Mouse (Mus musculus): ENCODE data around the gene Mast4. TPM values are rescaled to one million over a fixed set of nuclear protein-coding genes. Genes with fewer than 3 reads are reported as not detected.

The Mast4 gene
- polyA plus RNA-seq, 1 experiment from 2014 or later = 31.0 TPM

DNA sequence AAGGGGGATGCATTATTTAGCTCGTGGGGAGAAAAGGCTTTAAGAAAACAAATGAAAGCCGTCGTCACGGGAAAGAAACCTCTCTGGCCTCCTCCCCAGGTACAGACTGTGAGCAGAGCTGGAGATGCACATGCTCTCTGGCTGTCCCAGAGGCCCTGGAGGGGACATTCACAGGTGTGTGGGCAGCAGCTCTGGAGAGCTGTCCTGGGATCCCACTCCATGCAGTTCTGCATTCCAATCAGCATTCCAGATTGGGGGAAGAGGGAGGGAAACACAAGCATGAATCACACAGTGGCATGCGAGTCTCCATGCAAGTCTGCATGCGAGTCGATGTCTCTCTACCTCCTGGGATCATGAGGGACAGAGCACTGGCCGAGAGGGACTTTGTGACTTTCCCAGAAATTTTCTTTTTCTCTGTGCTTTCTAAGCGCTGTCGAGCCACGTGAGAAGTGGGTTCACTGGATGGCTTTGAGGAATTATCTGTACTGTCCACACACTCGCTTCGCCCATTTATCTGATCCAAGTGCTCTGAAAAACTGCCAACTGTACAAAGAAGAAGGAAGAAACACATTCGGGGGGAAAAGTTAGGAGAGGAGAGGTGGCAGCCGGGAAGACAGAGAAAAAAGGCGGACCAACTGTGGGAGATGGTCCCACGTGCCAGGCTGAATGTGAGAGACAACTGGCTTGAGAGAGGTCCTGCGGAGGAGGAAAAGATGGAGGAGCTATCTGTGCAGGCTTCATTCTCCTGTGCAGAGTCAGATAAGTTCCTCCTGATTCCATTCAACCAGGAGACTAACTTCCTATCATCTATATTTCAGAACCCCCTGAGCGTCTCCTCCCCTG lies 580.4 kb downstream of the Mast4 start:
- no peak overlapping the region for H3K9ac ChIP-seq (ENCODE audit: low read depth, low read length)
- ATAC-seq (ENCODE audit: low FRiP score, low TSS enrichment) = no peak
- no peak overlapping the region for H3K4me3 ChIP-seq (ENCODE audit: low read length)
- WGBS = 81% methylated on average over 19 of the region's 19 CpGs
- no peak overlapping the region for H3K4me2 ChIP-seq (replicated peaks; ENCODE audit: low read depth, low read length)
- peaks cover 40% of the 10 kb centered on the region for H3K36me3 ChIP-seq (ENCODE audit: control insufficient read depth, insufficient read depth, low read length)
- no peak overlapping the region for H3K27ac ChIP-seq (ENCODE audit: low read depth, low read length)
- no peaks in the 10 kb centered on the region for H3K9me3 ChIP-seq (ENCODE audit: control insufficient read depth, low read length)
- H3K4me1 ChIP-seq (ENCODE audit: control insufficient read depth, insufficient read depth, low read length) = no peaks in the 10 kb centered on the region
- H3K27me3 ChIP-seq (ENCODE audit: control insufficient read depth, insufficient read depth, low read length) = no peaks in the 10 kb centered on the region

DNA sequence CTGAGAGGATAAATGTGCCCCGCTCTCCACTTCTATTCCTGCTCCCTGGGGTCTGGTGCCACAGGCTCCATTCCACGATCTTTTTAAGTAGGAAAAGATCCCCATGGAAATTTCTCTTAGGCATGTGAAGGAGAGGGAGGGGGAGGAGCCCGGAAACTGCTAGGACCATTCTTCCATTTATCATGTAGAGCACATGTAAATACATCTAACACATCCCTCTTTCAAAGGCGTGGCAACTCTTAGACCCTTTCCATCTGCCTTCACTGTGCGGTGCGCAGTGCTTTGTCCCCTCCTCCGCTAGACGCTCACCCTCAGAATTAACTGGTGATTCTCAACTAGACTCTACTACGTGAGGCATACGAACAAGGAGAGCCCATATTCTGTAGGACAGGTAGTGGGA lies 584.4 kb downstream of the Mast4 start:
- Histone ChIP-seq H3K36me3 (ENCODE audit: control insufficient read depth, insufficient read depth, low read length) (peaks cover 43% of the 10 kb centered on the region), H3K27ac (ENCODE audit: low read depth, low read length) (no peak overlapping the region), H3K4me1 (ENCODE audit: control insufficient read depth, insufficient read depth, low read length) (no peaks in the 10 kb centered on the region), H3K4me3 (ENCODE audit: low read length) (no peak overlapping the region), H3K9ac (ENCODE audit: low read depth, low read length) (no peak overlapping the region), H3K27me3 (ENCODE audit: control insufficient read depth, insufficient read depth, low read length) (no peaks in the 10 kb centered on the region), H3K9me3 (ENCODE audit: control insufficient read depth, low read length) (no peaks in the 10 kb centered on the region), H3K4me2 (replicated peaks; ENCODE audit: low read depth, low read length) (no peak overlapping the region)
- WGBS = 88% methylated on average over 10 of the region's 10 CpGs
- no peak for ATAC-seq (ENCODE audit: low FRiP score, low TSS enrichment)

DNA sequence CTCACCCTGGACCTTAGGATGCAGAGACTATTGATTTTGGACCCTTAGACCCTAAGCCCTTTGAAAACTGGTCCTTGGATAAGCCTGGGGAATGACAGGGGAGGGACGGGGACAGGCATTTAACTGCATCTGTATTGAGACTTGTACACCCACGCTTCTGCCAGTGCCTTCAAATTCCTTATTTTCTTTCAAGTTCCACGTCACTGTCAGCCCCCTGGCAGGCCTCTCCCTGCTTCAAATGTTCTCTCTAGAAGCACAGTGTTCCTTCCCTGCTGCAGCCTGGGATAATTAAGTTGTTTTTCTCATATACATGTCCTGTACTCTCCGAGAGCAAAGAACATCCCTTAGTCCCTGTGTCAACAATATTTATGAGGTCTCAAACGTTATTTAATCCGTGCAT lies 585.1 kb downstream of the Mast4 start:
- H3K4me2 ChIP-seq (replicated peaks; ENCODE audit: low read depth, low read length) = no peak overlapping the region
- no peak for ATAC-seq (ENCODE audit: low FRiP score, low TSS enrichment)
- H3K36me3 ChIP-seq (ENCODE audit: control insufficient read depth, insufficient read depth, low read length) = peaks cover 43% of the 10 kb centered on the region
- H3K4me3 ChIP-seq (ENCODE audit: low read length) = no peak overlapping the region
- no peaks in the 10 kb centered on the region for H3K9me3 ChIP-seq (ENCODE audit: control insufficient read depth, low read length)
- WGBS = 43% methylated on average over 6 of the region's 6 CpGs
- no peaks in the 10 kb centered on the region for H3K27me3 ChIP-seq (ENCODE audit: control insufficient read depth, insufficient read depth, low read length)
- no peaks in the 10 kb centered on the region for H3K4me1 ChIP-seq (ENCODE audit: control insufficient read depth, insufficient read depth, low read length)
- H3K9ac ChIP-seq (ENCODE audit: low read depth, low read length) = no peak overlapping the region
- no peak overlapping the region for H3K27ac ChIP-seq (ENCODE audit: low read depth, low read length)

DNA sequence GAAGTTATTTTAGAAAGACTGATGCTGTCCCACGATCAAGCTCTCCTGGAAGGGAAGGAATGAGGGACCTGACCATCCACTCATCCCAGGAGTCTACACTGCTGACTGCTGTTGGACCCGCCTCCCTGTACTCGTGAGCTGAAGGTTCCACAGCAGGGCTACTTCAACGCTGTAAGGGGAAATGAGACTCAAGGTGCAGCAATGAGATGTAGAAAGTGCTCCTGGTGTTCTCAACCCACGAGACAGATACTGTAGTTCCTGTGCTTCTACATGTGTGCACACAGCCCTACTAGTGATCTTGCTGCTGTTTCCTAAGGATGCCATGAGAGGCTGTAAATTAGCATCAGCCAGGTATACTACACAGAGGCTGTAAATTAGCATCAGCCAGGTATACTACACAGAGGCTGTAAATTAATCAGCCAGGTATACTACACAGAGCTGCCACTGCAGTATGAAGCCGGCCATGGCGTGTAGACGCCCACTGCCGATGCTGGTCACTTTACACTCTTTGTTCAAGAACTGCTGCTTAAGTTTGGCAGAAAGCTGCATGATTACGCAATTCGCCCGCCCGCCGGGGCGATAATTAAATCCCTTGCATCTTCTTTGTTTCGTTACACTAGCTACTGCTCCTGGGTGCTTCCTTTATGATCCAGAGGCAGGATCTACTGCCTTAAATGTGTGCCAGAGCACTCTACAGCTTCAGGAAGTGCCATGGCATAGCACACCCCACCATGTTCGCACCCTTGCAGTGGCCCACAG lies 587.3 kb downstream of the Mast4 start:
- no peak overlapping the region for H3K4me2 ChIP-seq (replicated peaks; ENCODE audit: low read depth, low read length)
- no peaks in the 10 kb centered on the region for H3K4me1 ChIP-seq (ENCODE audit: control insufficient read depth, insufficient read depth, low read length)
- H3K27ac ChIP-seq (ENCODE audit: low read depth, low read length) = no peak overlapping the region
- no peaks in the 10 kb centered on the region for H3K27me3 ChIP-seq (ENCODE audit: control insufficient read depth, insufficient read depth, low read length)
- H3K36me3 ChIP-seq (ENCODE audit: control insufficient read depth, insufficient read depth, low read length) = peaks cover 39% of the 10 kb centered on the region
- H3K4me3 ChIP-seq (ENCODE audit: low read length) = no peak overlapping the region
- ATAC-seq (ENCODE audit: low FRiP score, low TSS enrichment) = no peak
- H3K9me3 ChIP-seq (ENCODE audit: control insufficient read depth, low read length) = no peaks in the 10 kb centered on the region
- no peak overlapping the region for H3K9ac ChIP-seq (ENCODE audit: low read depth, low read length)
- 91% methylated on average over 17 of the region's 17 CpGs for WGBS

DNA sequence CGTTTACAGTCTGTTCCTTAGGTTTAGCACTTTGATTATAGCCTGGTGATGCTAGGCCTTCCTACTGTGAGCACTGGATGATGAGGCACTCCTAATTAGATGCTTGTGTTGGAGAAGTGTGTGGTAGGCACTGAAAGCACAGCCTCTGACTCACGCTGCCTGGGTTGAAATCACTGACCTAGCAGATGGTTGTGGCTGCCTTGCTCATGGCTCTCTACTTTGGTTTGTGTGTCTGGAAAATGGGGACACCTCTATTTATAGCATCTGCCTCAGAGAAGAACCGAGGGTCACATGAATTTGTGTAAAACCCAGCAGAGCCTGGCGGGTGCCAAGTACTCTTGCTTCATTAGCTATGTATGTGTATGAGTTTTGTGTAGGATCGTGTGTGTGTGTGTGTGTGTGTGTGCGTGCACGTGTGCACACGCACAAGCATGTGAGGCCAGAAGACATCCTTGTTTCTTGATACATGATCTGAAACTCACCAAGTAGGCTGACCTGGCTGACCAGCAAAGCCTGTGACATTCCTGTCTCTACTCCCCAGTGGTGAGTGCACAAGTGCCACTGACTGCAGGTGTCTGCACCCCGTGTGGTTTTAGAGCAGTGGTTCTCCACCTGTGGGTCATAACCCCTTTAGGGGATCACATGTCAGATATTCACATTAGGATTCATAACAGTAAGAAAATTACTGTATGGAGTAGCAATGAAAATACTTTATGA lies 588.5 kb downstream of the Mast4 start:
- peaks cover 39% of the 10 kb centered on the region for H3K36me3 ChIP-seq (ENCODE audit: control insufficient read depth, insufficient read depth, low read length)
- WGBS = 89% methylated on average over 9 of the region's 9 CpGs
- no peak overlapping the region for H3K4me3 ChIP-seq (ENCODE audit: low read length)
- no peak overlapping the region for H3K4me2 ChIP-seq (replicated peaks; ENCODE audit: low read depth, low read length)
- H3K4me1 ChIP-seq (ENCODE audit: control insufficient read depth, insufficient read depth, low read length) = no peaks in the 10 kb centered on the region
- no peak overlapping the region for H3K9ac ChIP-seq (ENCODE audit: low read depth, low read length)
- no peaks in the 10 kb centered on the region for H3K9me3 ChIP-seq (ENCODE audit: control insufficient read depth, low read length)
- no peak overlapping the region for H3K27ac ChIP-seq (ENCODE audit: low read depth, low read length)
- no peaks in the 10 kb centered on the region for H3K27me3 ChIP-seq (ENCODE audit: control insufficient read depth, insufficient read depth, low read length)
- no peak for ATAC-seq (ENCODE audit: low FRiP score, low TSS enrichment)

DNA sequence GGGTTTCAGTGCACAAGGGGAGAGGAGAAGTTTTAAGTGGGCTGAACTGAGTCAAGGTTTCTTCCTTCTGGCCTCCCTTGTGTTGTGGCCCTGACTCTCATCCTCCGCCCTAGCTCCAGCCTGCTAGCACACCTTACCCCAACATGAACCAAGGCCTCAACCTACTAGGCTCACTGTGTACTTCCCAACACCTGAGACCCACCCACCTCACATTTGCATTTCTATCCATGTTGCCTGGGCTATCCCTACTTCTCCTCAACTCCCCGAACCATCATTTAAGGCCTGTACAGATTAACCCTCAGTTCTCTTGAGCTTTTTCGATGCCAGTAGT lies 589.1 kb downstream of the Mast4 start:
- peaks cover 39% of the 10 kb centered on the region for H3K36me3 ChIP-seq (ENCODE audit: control insufficient read depth, insufficient read depth, low read length)
- no peak for ATAC-seq (ENCODE audit: low FRiP score, low TSS enrichment)

DNA sequence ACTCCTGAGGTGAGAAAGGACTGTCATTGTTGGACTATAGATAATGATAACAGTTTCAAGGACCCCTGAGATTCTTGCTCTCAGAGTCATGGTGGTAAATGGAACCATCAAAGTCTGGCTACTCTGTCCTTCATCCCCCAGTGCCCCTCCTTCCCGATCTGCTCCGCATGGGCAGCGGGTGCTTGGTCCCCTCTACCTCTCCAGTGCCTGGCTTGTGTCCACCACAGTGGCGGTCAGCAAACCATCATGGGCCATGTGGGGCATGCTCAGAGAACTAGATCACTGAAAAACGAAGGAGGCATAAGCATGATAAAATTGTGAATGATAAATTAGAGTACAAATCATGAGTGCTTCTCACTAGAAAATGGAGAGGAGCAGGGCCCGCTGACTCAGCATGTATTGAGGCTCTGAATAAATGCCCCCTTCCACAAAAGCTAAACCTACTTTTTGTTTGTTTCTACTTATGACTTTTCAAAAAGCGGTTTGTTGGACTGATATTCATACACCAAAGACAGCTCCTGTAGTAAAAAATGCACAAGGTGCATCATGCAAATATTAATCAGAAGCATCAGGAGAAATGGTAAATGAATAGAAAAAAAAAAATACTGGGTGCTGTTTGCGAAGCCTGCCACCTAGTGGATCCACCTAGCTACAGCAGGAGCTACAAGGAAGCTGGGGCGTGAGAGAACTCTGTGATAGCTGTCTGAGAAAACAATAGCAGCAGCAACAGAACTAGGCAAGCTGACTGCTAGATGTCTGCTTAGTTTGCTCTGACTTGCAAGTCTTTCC lies 589.6 kb downstream of the Mast4 start:
- Histone ChIP-seq H3K9ac (ENCODE audit: low read depth, low read length) (no peak overlapping the region), H3K4me3 (ENCODE audit: low read length) (no peak overlapping the region), H3K27me3 (ENCODE audit: control insufficient read depth, insufficient read depth, low read length) (no peaks in the 10 kb centered on the region), H3K4me2 (replicated peaks; ENCODE audit: low read depth, low read length) (no peak overlapping the region), H3K9me3 (ENCODE audit: control insufficient read depth, low read length) (no peaks in the 10 kb centered on the region), H3K4me1 (ENCODE audit: control insufficient read depth, insufficient read depth, low read length) (no peaks in the 10 kb centered on the region), H3K36me3 (ENCODE audit: control insufficient read depth, insufficient read depth, low read length) (peaks cover 37% of the 10 kb centered on the region), H3K27ac (ENCODE audit: low read depth, low read length) (no peak overlapping the region)
- 65% methylated on average over 9 of the region's 9 CpGs for WGBS
- ATAC-seq (ENCODE audit: low FRiP score, low TSS enrichment) = no peak

More for the DNA sequence above, 589.1 kb downstream of the Mast4 start:
- Histone ChIP-seq H3K27me3 (ENCODE audit: control insufficient read depth, insufficient read depth, low read length) (no peaks in the 10 kb centered on the region), H3K27ac (ENCODE audit: low read depth, low read length) (no peak overlapping the region), H3K9me3 (ENCODE audit: control insufficient read depth, low read length) (no peaks in the 10 kb centered on the region), H3K4me2 (replicated peaks; ENCODE audit: low read depth, low read length) (no peak overlapping the region), H3K9ac (ENCODE audit: low read depth, low read length) (no peak overlapping the region), H3K4me3 (ENCODE audit: low read length) (no peak overlapping the region), H3K4me1 (ENCODE audit: control insufficient read depth, insufficient read depth, low read length) (no peaks in the 10 kb centered on the region)
- 97% methylated on average over 3 of the region's 3 CpGs for WGBS

DNA sequence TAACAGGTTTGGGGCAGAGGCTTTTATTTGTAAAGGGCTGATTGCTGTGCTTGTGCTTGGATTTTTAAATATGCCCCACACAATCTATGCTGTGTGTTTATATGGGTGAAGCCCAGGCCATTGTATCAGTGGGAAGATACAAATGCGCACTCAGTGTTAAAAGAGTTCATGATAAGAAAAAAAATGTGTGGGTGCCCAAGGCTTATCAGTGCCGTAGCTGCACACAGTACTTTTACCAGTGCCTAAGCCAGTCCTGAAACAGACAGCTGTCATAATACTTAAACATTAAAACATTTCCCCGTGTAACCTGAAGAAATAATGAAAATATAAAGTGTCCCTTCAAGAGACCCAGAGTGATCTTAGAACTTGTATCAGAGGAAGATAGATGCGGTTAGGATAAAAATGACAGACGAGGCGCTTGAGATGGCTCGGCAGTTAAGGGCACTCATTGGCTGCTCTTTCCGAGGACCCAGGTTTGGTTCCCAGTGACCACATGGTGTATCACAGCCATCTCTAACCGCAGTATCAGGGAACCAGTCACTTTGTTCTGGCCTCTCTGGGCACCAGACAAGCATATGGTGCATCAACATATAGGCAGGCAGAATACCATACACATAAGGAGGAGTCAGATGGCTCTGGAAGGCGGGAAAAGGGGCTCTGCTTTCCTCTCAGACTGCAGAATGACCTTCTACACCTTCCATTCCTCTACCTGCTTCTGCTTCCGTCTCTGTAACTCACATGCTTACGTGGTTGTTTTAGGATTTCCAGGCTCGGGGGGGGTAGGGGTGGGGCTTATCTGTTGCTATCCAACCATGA lies 594.4 kb downstream of the Mast4 start:
- WGBS = 95% methylated on average over 13 of the region's 13 CpGs
- H3K36me3 ChIP-seq (ENCODE audit: control insufficient read depth, insufficient read depth, low read length) = peaks cover 68% of the 10 kb centered on the region
- no peak for ATAC-seq (ENCODE audit: low FRiP score, low TSS enrichment)

More for the DNA sequence above, 594.4 kb downstream of the Mast4 start:
- no peaks in the 10 kb centered on the region for H3K9me3 ChIP-seq (ENCODE audit: control insufficient read depth, low read length)
- no peak overlapping the region for H3K4me2 ChIP-seq (replicated peaks; ENCODE audit: low read depth, low read length)
- no peaks in the 10 kb centered on the region for H3K27me3 ChIP-seq (ENCODE audit: control insufficient read depth, insufficient read depth, low read length)
- no peak overlapping the region for H3K9ac ChIP-seq (ENCODE audit: low read depth, low read length)
- no peaks in the 10 kb centered on the region for H3K4me1 ChIP-seq (ENCODE audit: control insufficient read depth, insufficient read depth, low read length)
- H3K4me3 ChIP-seq (ENCODE audit: low read length) = no peak overlapping the region
- H3K27ac ChIP-seq (ENCODE audit: low read depth, low read length) = no peak overlapping the region
